Mouse (Mus musculus) naive thymus-derived CD4-positive, alpha-beta T cell, adult 5 months (primary cell): ENCODE data around the gene Trappc2. TPM values are rescaled to one million over a fixed set of nuclear protein-coding genes. Genes with fewer than 3 reads are reported as not detected.

ENCODE experiments used
- polyA plus RNA-seq: library from polyadenylated mRNA; unstranded; fragments of 100-300 nt; shearing (Covaris generic); gene quantifications from one replicate; pipeline ENCODE4 v1.2.1, GENCODE M21; 2017

The Trappc2 gene
- polyA plus RNA-seq = 13.1 TPM

DNA sequence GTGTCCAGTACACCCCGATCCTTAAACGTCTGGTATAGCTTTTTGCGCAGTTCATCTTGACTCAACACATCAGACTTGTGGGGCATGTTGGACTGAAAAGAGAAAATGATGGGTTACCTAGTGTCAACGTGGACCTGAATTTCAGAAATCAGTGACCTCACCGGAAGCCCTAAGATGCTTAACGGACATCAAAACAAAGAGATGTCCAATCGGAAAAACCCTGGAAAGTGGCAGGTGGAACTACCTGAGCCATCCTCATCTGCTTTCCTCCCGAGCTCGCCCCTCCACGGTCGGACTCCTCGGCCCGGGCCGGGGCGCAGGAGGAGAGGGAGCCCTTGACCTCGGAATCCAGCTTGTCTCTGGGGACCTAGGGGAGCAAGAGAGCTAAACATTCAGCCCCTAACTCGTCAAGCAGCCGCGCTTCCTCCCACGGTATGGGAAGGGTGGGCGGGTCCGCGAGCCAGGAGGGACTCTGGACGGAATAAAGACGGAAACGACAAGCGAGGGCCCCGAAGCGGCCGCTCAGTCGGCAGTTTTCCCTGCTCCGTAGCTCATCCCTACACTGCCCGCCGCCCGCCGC lies at the start of gene Trappc2:
TSS of gene Trappc2 (plus strand) at position 539 of the 580 bp plus-strand sequence.

DNA sequence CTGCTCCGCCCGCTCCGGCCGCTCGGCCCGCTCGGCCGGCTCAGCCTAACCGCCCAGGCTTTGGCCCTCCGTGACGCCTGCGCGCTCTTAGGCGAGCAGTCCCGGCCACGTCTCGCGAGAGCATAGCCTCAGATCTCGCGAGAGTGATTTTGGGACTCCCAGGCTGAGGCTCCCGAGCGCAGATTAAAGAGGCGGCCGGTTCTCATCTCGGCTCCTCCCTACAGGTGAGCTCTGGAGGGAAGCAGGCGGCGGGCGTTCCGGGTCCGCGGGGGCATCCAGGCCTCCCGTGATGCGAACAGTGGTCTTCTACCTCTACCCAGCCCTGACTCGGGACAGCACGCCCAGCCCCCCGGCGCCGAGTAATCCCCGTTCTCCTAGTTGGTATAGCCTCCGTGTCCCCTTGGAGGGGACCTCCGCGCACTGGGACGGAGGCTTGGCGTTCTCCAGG lies 266 bp downstream of the Trappc2 start, which contains the start of gene Ofd1:
TSS of gene Ofd1 (minus strand) at position 89 of the 448 bp plus-strand sequence.

DNA sequence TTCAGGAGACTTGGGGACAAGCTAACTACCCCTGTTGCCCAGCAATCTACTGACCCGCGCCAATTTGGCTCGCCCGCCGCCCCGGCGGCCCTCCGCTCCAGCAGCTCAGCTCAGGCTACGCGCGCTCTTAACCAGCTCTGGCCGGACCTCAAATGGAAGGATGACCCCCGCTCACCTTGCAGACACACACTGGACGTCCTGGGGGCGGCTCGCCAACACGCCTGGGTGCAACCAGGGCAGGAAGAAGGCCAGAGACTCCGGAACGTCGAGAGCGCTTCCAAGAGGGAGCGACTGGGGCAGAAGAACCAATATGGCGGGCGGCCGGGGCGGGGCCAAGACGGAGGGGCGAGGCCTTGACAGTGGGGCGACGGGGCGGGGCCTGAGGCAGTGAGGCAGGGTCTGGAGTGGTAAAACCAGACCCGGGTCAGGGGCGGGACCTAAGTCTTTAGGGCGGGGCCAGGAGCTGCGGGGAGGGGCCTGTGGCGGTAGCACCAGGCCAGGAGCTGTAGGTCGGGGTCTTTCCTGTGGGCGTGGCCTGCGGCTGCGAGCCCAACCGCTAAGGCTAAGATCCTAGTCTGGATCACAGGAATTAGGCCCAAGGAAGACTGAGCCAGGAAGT lies 39.1 kb downstream of the Trappc2 start, which contains the start of gene Rab9:
TSS of gene Rab9 (minus strand) at position 503 of the 619 bp plus-strand sequence.

Other genes starting within 250 kb of the Trappc2 start
- 0.26 TPM for gene Gpm6b, start 201.7 kb upstream of the Trappc2 start, polyA plus RNA-seq
- gene Ofd1, start 130 bp downstream of the Trappc2 start, polyA plus RNA-seq = 9.2 TPM
- 29.7 TPM for gene Rab9, start 39.3 kb downstream of the Trappc2 start, polyA plus RNA-seq
- gene Tceanc, start 78.0 kb downstream of the Trappc2 start, polyA plus RNA-seq = 3.7 TPM
- gene Egfl6, start 145.1 kb downstream of the Trappc2 start, polyA plus RNA-seq = not detected